Mouse (Mus musculus): ENCODE measurements around the gene Atg9b.
A peak's percentile ranks its signal among the peaks of the same experiment; 100 is the strongest.

Gene Atg9b

GRCm38 (mm10) chr5:24350531-24351250 is 41.3 kb downstream of the Atg9b start:
- DNase-seq (ENCODE audit: low read depth, low spot score): no peak

- DNase-seq (ENCODE audit: low read depth, low spot score): no peak
Observed at GRCm38 (mm10) chr5:24350073-24350472, 41.9 kb downstream of the Atg9b start.

DNA sequence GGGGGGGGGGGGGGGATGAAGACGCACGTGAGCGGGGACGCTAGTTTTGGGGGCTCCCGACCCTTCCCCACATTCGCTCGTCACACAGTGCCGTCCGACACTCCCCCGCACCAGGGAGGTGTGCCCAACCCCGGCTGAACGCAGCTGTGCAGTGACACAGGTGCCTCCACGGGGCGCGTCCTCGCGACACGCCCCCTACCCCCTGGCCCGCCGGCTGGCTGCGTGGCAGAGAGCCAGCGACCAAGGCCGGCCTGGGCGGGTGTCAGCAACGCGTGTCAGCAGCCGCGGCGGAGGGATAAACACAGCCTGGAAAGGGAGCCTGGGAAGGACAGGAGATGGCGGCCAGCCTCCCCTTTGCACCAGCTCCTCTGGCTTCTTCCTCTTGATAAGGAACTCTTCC is 43.4 kb downstream of the Atg9b start:
- no peak for DNase-seq (ENCODE audit: low read depth, low spot score)

DNA sequence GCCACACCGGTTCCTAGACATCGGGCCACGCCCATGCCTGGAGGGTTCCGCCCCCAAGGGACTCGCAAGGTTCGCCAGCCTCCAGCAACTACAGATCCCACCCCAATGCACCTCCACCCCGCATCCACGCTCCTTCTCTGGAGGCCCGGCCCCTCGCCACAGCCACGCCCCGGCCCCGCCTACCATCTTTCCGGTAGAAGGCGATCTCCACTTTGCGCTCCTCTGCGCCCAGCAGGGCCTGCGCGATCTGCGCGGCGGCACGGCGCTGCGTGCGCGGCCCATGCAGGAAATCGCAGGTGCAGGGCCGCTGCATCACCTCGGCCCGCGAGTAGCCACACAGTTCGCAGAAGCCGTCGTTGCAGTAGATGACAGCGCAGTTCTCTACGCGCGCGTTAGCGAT is 43.8 kb downstream of the Atg9b start:
- DNase-seq (ENCODE audit: low read depth, low spot score): peak; percentile 46

DNA sequence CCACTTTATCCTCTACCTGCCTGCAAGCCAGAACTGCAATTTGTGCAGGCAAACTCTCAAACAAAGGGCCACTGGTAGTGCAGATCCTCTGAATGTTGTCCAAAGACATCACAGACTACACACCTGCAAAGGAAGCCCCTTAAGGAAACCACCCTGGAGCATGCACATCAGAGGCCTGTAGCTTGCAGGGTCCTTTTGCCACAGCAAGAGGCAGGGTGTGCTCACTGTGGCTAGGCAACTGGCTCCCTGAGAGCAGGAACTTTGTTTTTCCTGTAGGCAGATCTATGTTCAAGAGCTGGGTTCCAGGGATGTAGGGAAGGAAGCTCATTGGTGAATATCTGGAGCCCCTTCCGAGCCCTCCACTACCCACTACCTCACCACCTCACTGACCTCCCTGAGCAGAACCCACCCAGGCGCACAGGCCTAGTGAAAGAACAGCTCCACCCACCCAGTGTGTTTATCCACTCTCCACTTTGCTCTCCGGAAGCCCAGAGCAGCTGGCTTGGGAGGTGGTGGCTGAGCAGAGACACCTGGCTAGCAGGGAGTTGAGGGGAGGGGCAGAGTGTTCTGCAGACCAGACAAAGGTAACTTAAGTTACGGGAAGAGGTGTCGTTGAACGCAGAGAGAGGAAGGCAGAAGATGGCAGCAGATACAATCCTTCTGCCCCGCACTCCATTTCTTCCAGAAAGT is 44.6 kb downstream of the Atg9b start:
- DNase-seq (ENCODE audit: low read depth, low spot score): no peak

DNA sequence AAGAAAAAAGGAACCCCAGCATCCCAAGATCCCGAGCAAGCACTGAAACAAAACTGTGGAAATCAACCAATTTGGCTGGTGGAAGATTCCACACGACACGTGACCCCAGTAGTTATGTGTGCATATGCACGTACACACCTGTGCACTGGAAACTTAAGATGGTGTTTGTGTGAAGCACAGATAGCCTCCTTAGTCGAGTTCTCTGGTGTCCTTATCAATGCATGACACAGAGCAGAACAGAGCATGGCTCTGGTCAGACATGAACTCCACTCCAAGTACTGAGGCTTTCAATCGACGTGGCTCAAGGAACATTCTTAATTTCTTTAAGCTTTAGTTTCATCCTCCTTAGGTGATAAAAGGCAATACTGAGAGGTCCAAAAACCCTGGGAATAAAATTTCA is 45.6 kb downstream of the Atg9b start:
- no peak for DNase-seq (ENCODE audit: low read depth, low spot score)

DNA sequence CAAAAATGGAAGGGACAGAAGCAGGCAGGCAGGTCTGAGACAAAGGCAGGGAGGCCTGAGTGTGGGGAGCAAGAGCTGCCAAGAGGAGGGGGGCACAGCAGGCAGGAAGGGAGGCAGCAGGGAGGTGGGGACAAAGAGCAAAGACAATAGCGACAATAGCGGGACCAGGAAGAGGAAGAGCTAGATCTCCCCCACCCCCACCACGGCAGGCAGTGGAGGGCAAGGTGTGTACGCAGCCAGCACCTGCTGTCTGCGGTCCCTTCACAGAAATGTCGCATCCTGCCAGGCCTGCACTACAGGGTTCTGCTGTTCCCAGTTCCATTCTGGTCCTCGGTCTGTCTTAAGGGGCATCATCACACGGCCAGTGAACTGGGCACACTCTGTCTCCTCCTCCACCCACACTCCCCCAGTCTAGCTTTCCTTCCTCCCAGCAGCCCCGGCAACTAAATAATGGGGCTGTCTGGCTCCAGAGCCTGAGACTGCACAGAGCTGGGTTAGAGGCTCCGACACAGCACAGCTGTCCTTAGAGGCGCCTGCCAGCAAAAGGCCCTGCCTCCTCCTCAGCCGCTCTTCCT is 47.4 kb downstream of the Atg9b start:
- DNase-seq (ENCODE audit: low read depth, low spot score): no peak

DNA sequence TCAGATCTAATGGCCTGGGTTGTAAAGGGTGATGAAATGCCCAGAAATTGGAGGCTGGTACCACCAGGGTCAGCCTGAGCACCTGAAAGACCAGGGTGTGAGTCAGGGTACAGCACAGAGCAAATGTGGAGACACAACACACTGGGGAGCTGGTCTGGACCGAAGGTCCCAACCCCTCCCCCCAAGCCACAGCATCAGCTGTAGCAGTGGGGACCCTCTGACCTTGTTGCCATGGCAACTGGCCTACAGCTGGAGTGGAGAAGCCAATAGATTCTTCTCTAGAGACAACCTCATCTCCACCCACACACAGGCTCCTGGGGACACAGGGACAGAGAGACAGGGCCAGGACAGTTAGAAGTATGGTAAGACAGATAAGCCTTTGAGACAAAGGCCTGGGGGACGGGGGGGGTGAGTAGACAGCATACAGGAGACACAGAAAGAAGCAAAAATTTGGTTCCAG is 47.9 kb downstream of the Atg9b start:
- DNase-seq (ENCODE audit: low read depth, low spot score): peak; percentile 39

DNA sequence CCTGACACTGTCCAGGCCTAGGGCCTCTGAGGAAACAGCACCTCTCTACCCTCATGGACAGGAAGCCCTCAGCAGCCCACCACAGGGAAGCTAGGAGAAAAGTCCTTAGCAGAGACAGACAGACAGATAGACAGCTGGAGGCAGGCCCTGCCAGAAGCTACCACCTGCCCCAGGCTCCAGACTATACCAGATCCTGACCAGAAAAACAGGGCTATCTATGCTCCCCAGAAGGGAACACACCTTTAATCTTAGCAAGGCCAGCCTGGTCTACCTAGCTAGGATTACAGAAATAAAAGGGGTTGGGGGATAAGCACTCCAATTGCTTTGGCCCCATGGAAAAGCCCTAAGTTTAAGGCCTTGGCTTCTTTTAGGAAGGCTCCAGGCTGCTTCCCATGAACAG is 48.6 kb downstream of the Atg9b start:
- DNase-seq (ENCODE audit: low read depth, low spot score): no peak

DNA sequence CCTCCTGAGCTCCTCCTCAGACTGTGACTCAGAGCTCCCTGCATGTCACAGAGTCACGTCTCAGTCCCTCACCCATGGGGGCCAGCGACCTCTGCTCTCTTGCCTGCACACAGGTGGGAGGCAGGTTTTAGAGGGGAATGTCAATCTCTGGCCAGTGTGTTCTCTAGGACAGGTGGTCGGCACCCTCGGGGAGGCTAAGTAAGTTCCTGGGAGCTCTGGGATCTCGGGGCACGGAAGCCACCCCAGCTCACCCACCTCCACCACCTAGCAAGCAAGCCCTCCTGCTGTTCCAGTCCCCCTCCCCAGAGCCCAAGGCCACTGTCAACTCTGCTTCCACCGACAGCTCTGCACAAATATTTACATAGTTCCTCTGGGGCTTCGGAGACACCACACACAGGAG is 49.0 kb downstream of the Atg9b start:
- no peak for DNase-seq (ENCODE audit: low read depth, low spot score)

GRCm38 (mm10) chr5:24342205-24342963 is 49.6 kb downstream of the Atg9b start:
- DNase-seq (ENCODE audit: low read depth, low spot score): no peak

DNA sequence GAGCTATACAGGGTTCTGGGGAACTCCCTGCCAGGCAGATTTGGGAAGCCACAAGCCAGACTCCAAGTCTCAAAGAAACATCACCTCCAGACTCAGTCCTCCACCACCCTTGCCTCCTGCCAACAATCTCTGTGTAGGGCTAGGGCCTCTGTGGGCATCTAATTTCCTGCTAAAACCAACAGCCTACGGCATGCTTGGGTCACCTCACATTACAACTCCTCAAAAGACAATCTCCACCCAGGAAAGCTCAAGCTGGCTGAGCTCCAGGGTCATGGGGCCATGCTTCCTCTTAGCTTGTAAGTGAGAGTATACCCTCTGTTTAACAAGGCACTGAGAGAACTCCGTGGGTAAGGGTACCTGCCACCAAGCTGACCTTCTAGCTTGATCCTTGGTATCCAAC is 54.1 kb downstream of the Atg9b start:
- DNase-seq (ENCODE audit: low read depth, low spot score): no peak

GRCm38 (mm10) chr5:24337366-24337765 is 54.6 kb downstream of the Atg9b start:
- no peak for DNase-seq (ENCODE audit: low read depth, low spot score)

- peak; percentile 30 for DNase-seq (ENCODE audit: low read depth, low spot score)
Observed at GRCm38 (mm10) chr5:24335888-24336511, 55.9 kb downstream of the Atg9b start.

GRCm38 (mm10) chr5:24334749-24335148 is 57.2 kb downstream of the Atg9b start:
- no peak for DNase-seq (ENCODE audit: low read depth, low spot score)
